In genomic region chr4:65430804-65431203, GRCm38 (mm10) we compare ENCODE assay signal across 14 mouse cellular contexts.
DNase-seq lines count a peak whose midpoint lies in the region; ATAC-seq and TF ChIP-seq lines count a peak whose summit lies in the region.
"Had no signal": no experiment of that assay in that cellular context is flagged by ENCODE, and none has a peak within 500 bp of the region (broad histone marks: within the 10 kb centered on the region; RNA-seq: fewer than 3 reads in every experiment).

No protein-coding gene starts in this region.

- no peak overlapping the region for H3K4me2 ChIP-seq in hindbrain, embryonic 15.5 days
- H3K4me2 ChIP-seq in hindbrain, embryonic 11.5 days (replicated peaks; ENCODE audit: low read depth, low read length), result no peak overlapping the region
- no peak overlapping the region for H3K4me2 ChIP-seq in lung, embryonic 14.5 days

- H3K9ac ChIP-seq in hindbrain, embryonic 15.5 days, result no peak overlapping the region
- H3K9ac ChIP-seq in hindbrain, embryonic 11.5 days (ENCODE audit: low read depth, low read length), result no peak overlapping the region
- H3K9ac ChIP-seq in lung, embryonic 14.5 days, result no peak overlapping the region

- 61% methylated on average over 3 of the region's 3 CpGs for WGBS in hindbrain, embryonic 15.5 days
- WGBS in hindbrain, embryonic 11.5 days, result 74% methylated on average over 3 of the region's 3 CpGs
- WGBS in lung, embryonic 14.5 days, result 34% methylated on average over 3 of the region's 3 CpGs

- no peaks in the 10 kb centered on the region for H3K36me3 ChIP-seq in hindbrain, embryonic 15.5 days
- H3K36me3 ChIP-seq in hindbrain, embryonic 11.5 days (ENCODE audit: control insufficient read depth, insufficient read depth, low read length), result no peaks in the 10 kb centered on the region
- H3K36me3 ChIP-seq in lung, embryonic 14.5 days (ENCODE audit: insufficient read depth), result no peaks in the 10 kb centered on the region

- no peaks in the 10 kb centered on the region for H3K9me3 ChIP-seq in hindbrain, embryonic 15.5 days
- H3K9me3 ChIP-seq in hindbrain, embryonic 11.5 days (ENCODE audit: control insufficient read depth, low read length), result no peaks in the 10 kb centered on the region
- no peaks in the 10 kb centered on the region for H3K9me3 ChIP-seq in lung, embryonic 14.5 days (ENCODE audit: low read depth, low read length)

- no peaks in the 10 kb centered on the region for H3K27me3 ChIP-seq in hindbrain, embryonic 15.5 days
- no peaks in the 10 kb centered on the region for H3K27me3 ChIP-seq in hindbrain, embryonic 11.5 days (ENCODE audit: control insufficient read depth, insufficient read depth, low read length)
- no peaks in the 10 kb centered on the region for H3K27me3 ChIP-seq in lung, embryonic 14.5 days (ENCODE audit: insufficient read depth, low read length)
- H3K27me3 ChIP-seq: CH12.LX had no signal

- H3K4me3 ChIP-seq in hindbrain, embryonic 15.5 days, result no peak overlapping the region
- no peak overlapping the region for H3K4me3 ChIP-seq in hindbrain, embryonic 11.5 days (ENCODE audit: low read depth, low read length)
- no peak overlapping the region for H3K4me3 ChIP-seq in lung, embryonic 14.5 days (ENCODE audit: low read depth, low read length)
- H3K4me3 ChIP-seq: heart, adult 2 months; layer of hippocampus, adult 2 months had no signal

- no peak overlapping the region for H3K27ac ChIP-seq in hindbrain, embryonic 15.5 days (replicated peaks)
- H3K27ac ChIP-seq in hindbrain, embryonic 11.5 days (ENCODE audit: low read depth, low read length), result no peak overlapping the region
- no peak overlapping the region for H3K27ac ChIP-seq in lung, embryonic 14.5 days (ENCODE audit: low read depth)
- H3K27ac ChIP-seq: heart, adult 2 months; layer of hippocampus, adult 2 months had no signal

- DNase-seq in cerebellum, postnatal 10 days, result peak; percentile 59 to 66
- no peak for DNase-seq in cerebellum, adult 9-11 months
- DNase-seq in hindbrain, embryonic 11.5 days (ENCODE audit: low spot score), result no peak
- DNase-seq in lung, embryonic 14.5 days, result peak; percentile 76
- DNase-seq in lung, postnatal 14 days, result no peak
- DNase-seq in Muller cell, postnatal 12 days (ENCODE audit: inconsistent ontology term), result peak; percentile 36
- DNase-seq in adrenal gland, postnatal 4 days (ENCODE audit: low spot score in 2 of 2), result no peak
- DNase-seq: adrenal gland, postnatal 25 days; heart, adult 2 months; right cerebral cortex, postnatal 25 days had no signal

- TF ChIP-seq CTCF in lung, embryonic 14.5 days (IDR thresholded peaks at IDR 0.05; ENCODE audit: low read depth), result no peak

- ATAC-seq in hindbrain, embryonic 15.5 days (ENCODE audit: low FRiP score, low read depth), result peak; percentile 38; the same call in 1 of the 2 replicates
- ATAC-seq in hindbrain, embryonic 11.5 days (ENCODE audit: low FRiP score), result no peak
- ATAC-seq in lung, embryonic 14.5 days (ENCODE audit: insufficient read depth), result peak; percentile 81
- ATAC-seq: midbrain, embryonic 16.5 days had no signal

- H3K4me1 ChIP-seq in hindbrain, embryonic 15.5 days (replicated peaks), result no peaks in the 10 kb centered on the region
- no peaks in the 10 kb centered on the region for H3K4me1 ChIP-seq in hindbrain, embryonic 11.5 days (replicated peaks; ENCODE audit: control insufficient read depth, insufficient read depth, low read length)
- peaks cover 7% of the 10 kb centered on the region; the same call in 1 of the 2 replicates for H3K4me1 ChIP-seq in lung, embryonic 14.5 days (ENCODE audit: insufficient read depth)

Comparison
In these comparisons a context has a peak if more than half of its experiments do, and no peak if none do; other contexts are left out.
1. DNase-seq: peak in cerebellum, postnatal 10 days (2 of 2), lung, embryonic 14.5 days (single experiment) and Muller cell, postnatal 12 days (single experiment); none in cerebellum, adult 9-11 months (single experiment), hindbrain, embryonic 11.5 days (single experiment), lung, postnatal 14 days (single experiment) and adrenal gland, postnatal 4 days (0 of 2).